Mouse (Mus musculus) CD8-positive naive resting alpha-beta T cell, adult 57 days (primary cell): ENCODE data around the gene Olfr698. TPM values are rescaled to one million over a fixed set of nuclear protein-coding genes. Genes with fewer than 3 reads are reported as not detected.

Experiments
- total RNA-seq: library from RNA; stranded (reverse); gene quantifications from one replicate; pipeline ENCODE4 v1.2.4, GENCODE M21; 2023

Olfr698 gene
- not detected for total RNA-seq

GRCm38 (mm10) chr7:106755297-106755696, at the start of gene Olfr698:
Olfr698 (minus strand) TSS chr7:106755397.

DNA sequence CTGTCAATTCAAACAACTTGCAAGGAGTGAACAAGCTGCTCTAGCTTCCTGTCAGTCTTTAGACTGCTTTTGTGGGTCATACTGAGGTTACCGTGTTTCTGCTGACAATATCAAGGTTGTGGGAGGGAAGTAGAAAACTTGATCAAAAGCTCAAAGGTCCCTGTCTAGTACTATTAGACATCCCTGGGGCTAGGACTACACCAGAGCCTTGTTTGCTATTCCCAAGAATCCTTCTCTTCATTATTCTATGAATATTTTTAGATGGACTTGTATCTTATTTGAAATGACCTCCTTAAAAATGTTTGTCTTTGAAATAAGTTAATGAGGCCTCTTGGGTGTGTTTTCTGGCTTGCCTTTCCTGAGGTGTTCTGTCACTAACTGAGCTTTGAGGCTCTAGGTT, 37.9 kb upstream of the Olfr698 start, which contains the start of gene Olfr699:
Olfr699 (minus strand) TSS at position 101 of the 400 bp plus-strand sequence.

DNA sequence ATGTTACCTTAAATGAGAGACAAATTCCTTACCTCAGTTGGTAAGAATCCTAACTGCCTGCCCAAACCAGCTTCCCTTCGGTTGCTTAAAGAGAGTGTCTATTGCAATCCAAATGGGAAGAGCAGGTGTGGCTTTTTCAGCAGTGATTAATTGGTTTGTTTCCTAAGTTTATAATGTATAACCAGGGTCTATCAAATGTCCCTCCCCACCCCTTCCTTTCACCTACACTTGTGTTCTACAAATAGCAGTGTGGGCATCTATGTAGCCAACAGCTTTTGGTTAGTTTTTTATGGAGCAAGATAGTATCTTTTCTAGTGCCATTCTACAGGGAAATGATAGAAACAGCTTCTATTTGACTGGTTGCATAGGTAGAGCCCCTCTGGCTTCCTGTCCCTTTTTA, 12.9 kb downstream of the Olfr698 start, which contains the start of gene Olfr697:
Olfr697 (minus strand) TSS at position 101 of the 400 bp plus-strand sequence.

GRCm38 (mm10) chr7:106716296-106716695, 38.9 kb downstream of the Olfr698 start, which contains the start of gene Olfr695:
Olfr695 (minus strand) TSS chr7:106716396.

Other genes with a start within 250 kb of the Olfr698 start
- gene Olfr693, start 74.8 kb downstream of the Olfr698 start, total RNA-seq: not detected
- not detected for gene Olfr694, start 63.6 kb downstream of the Olfr698 start, total RNA-seq
- gene Olfr695, start 39.0 kb downstream of the Olfr698 start, total RNA-seq: not detected
- not detected for gene Olfr697, start 13.0 kb downstream of the Olfr698 start, total RNA-seq
- gene Olfr699, start 37.8 kb upstream of the Olfr698 start, total RNA-seq: not detected
- not detected for gene Olfr700, start 53.4 kb upstream of the Olfr698 start, total RNA-seq
- not detected for gene Olfr701, start 58.7 kb upstream of the Olfr698 start, total RNA-seq
- gene Olfr702, start 78.5 kb upstream of the Olfr698 start, total RNA-seq: not detected
- gene Olfr703, start 88.0 kb upstream of the Olfr698 start, total RNA-seq: not detected
- not detected for gene Olfr704, start 107.8 kb upstream of the Olfr698 start, total RNA-seq
- gene Olfr705, start 121.5 kb upstream of the Olfr698 start, total RNA-seq: not detected
- gene Olfr706, start 132.8 kb upstream of the Olfr698 start, total RNA-seq: not detected
- not detected for gene Olfr707, start 145.8 kb upstream of the Olfr698 start, total RNA-seq
- gene Olfr1532-ps1, start 152.6 kb upstream of the Olfr698 start, total RNA-seq: not detected
- gene Olfr709-ps1, start 176.8 kb upstream of the Olfr698 start, total RNA-seq: 0.12 TPM
- gene Olfr710, start 192.9 kb upstream of the Olfr698 start, total RNA-seq: not detected
- not detected for gene Olfr6, start 208.5 kb upstream of the Olfr698 start, total RNA-seq
- not detected for gene Olfr711, start 220.1 kb upstream of the Olfr698 start, total RNA-seq